Mouse (Mus musculus) brain, embryonic 14.5 days (tissue): ENCODE measurements around the gene 4930407I10Rik.

Experiments used
- CTCF ChIP-seq: fragments of 200-500 bp; IDR thresholded peaks from 2 replicates; pipeline ENCODE4 v1.5.1; 2012; ENCODE audit warnings: inconsistent platforms, mild to moderate bottlenecking, moderate library complexity, borderline replicate concordance; ENCODE audit not compliant: insufficient read depth, insufficient read length; ENCODE audit errors: extremely low read depth
- POLR2A ChIP-seq: fragments of 200-500 bp; IDR thresholded peaks from 2 replicates; pipeline ENCODE4 v1.6.1; 2012; ENCODE audit warnings: mild to moderate bottlenecking, inconsistent platforms, borderline replicate concordance; ENCODE audit not compliant: poor library complexity, insufficient read depth, insufficient read length, severe bottlenecking; ENCODE audit errors: extremely low read depth

DNA sequence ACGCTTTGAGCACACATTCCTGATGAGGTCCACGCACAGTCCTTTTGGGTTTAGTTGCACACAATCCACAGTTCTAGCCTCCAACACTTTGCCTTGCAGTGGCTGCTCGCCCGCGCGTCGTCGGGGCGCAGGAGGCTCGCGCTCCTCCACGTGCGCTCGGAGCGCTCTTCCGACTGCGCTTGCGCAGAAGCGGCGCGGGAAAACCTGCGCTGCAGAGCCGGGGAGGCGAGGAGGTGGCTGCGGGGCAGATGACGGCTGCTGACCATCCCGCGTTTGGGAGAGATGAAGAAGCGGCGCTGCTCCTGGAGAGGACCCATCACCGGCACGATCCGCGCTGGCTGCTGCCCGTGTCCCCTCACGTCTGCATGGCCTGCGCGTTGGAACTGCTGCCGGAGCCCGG, 10.9 kb downstream of the 4930407I10Rik start, which contains the start of gene Mei1:
- TF ChIP-seq CTCF (no peak), POLR2A (no peak)
